Mouse (Mus musculus) MEL (cell line): ENCODE measurements around the gene Palld.

Experiments used
- CTCF ChIP-seq, 3 experiments: IDR thresholded peaks in 2 of 3; conservative IDR thresholded peaks in 1 of 3; 2 replicates each; pipeline ENCODE4 v1.5.1; 2011 to 2012; ENCODE audit warnings: low read length in 3 of 3, low read depth in 2 of 3, mild to moderate bottlenecking in 2 of 3, improper control_type of control experiment in 1 of 3, inconsistent platforms in 1 of 3, mixed read lengths in 1 of 3, moderate library complexity in 1 of 3; ENCODE audit not compliant: control insufficient read depth in 1 of 3, insufficient read depth in 1 of 3, poor library complexity in 1 of 3, severe bottlenecking in 1 of 3
- MAZ ChIP-seq: IDR thresholded peaks from 2 replicates; pipeline ENCODE4 v1.6.1; 2012; ENCODE audit warnings: low read depth, mild to moderate bottlenecking, inconsistent platforms, low read length, improper control_type of control experiment
- MYB ChIP-seq: IDR thresholded peaks from 2 replicates; pipeline ENCODE4 v1.6.1; 2011; ENCODE audit warnings: mild to moderate bottlenecking, low read depth, low read length, improper control_type of control experiment
- POLR2A ChIP-seq, 2 experiments: IDR thresholded peaks; 2 replicates each; pipeline ENCODE4 v1.6.1; 2011 to 2012; ENCODE audit warnings: low read length in 2 of 2, mild to moderate bottlenecking in 2 of 2, control low read depth in 1 of 2, improper control_type of control experiment in 1 of 2, low read depth in 1 of 2, moderate library complexity in 1 of 2; ENCODE audit not compliant: control insufficient read depth in 1 of 2, insufficient read depth in 1 of 2, poor library complexity in 1 of 2
- POLR2AphosphoS2 ChIP-seq: IDR thresholded peaks from 2 replicates; pipeline ENCODE4 v1.6.1; 2011; ENCODE audit warnings: low read length, improper control_type of control experiment
- SIN3A ChIP-seq: IDR thresholded peaks from 2 replicates; pipeline ENCODE4 v1.6.1; 2012; ENCODE audit warnings: low read length, improper control_type of control experiment, inconsistent platforms
- TAL1 ChIP-seq: IDR thresholded peaks from 2 replicates; pipeline ENCODE4 v1.6.1; 2012; ENCODE audit warnings: mild to moderate bottlenecking, inconsistent platforms, low read length, moderate library complexity, mixed read lengths
- ZMIZ1 ChIP-seq: IDR thresholded peaks from 2 replicates; pipeline ENCODE4 v1.6.1; 2012; ENCODE audit warnings: low read depth, mild to moderate bottlenecking, inconsistent platforms, low read length, improper control_type of control experiment, moderate library complexity

DNA sequence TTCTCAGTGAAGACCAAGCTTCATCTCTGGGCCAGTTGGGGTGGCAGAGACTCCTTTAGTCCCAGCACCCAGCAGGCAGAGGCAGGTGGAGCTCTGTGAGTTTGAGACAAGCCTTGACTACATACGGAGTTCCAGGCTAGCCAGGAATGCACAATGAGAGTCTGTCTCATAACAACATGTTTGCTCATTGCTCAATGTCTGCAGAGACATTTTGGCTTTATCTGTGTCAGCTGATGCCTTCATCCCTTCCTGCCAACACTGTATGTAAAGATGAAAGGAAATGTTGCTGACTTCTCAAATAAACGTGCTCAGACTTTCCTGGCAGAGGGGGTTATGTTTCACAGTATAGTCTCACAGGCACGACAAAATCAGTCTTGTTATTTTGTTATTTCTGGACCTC is 401.6 kb downstream of the Palld start:
- no peak for TF ChIP-seq POLR2AphosphoS2
- no peak for TF ChIP-seq SIN3A
- no peak for TF ChIP-seq CTCF (IDR thresholded peaks at IDR 0.05 in 2 of 3, conservative IDR thresholded peaks at IDR 0.05 in 1 of 3; ENCODE audit: control insufficient read depth in 1 of 3, insufficient read depth in 1 of 3, low read depth in 2 of 3, low read length in 3 of 3, poor library complexity in 1 of 3, severe bottlenecking in 1 of 3)
- no peak for TF ChIP-seq ZMIZ1
- no peak for TF ChIP-seq POLR2A (IDR thresholded peaks at IDR 0.05; ENCODE audit: control insufficient read depth in 1 of 2, insufficient read depth in 1 of 2, low read depth in 1 of 2, low read length in 2 of 2, poor library complexity in 1 of 2)
- no peak for TF ChIP-seq MYB
- TF ChIP-seq TAL1: no peak
- no peak for TF ChIP-seq MAZ
